Mouse (Mus musculus): ENCODE measurements around the gene Naa16. TPM values are rescaled to one million over a fixed set of nuclear protein-coding genes. Genes with fewer than 3 reads are reported as not detected.

The Naa16 gene
- polyA plus RNA-seq, 1 experiment = 1.7 TPM

- no peak for DNase-seq (ENCODE audit: low read depth, low spot score)
- 95% methylated on average over 9 of the region's 9 CpGs for WGBS
These were observed 108.6 kb downstream of the Naa16 start for GRCm38 (mm10) chr14:79281894-79282553.

- DNase-seq (ENCODE audit: low read depth, low spot score) = no peak
- 89% methylated on average over 9 of the region's 9 CpGs for WGBS
These were observed 110.1 kb downstream of the Naa16 start for GRCm38 (mm10) chr14:79280456-79280855.

- no peak for DNase-seq (ENCODE audit: low read depth, low spot score)
- WGBS = 81% methylated on average over 1 of the region's 1 CpGs
These were observed 111.1 kb downstream of the Naa16 start for GRCm38 (mm10) chr14:79279494-79279893.

GRCm38 (mm10) chr14:79278927-79279326 lies 111.7 kb downstream of the Naa16 start:
- DNase-seq (ENCODE audit: low read depth, low spot score) = no peak
- 90% methylated on average over 4 of the region's 4 CpGs for WGBS

- DNase-seq (ENCODE audit: low read depth, low spot score) = no peak
- whole genome bisulfite sequencing = 78% methylated on average over 7 of the region's 7 CpGs
These were observed 112.7 kb downstream of the Naa16 start for GRCm38 (mm10) chr14:79277922-79278321.

GRCm38 (mm10) chr14:79275870-79276395 lies 114.6 kb downstream of the Naa16 start:
- WGBS = 89% methylated on average over 8 of the region's 8 CpGs
- no peak for DNase-seq (ENCODE audit: low read depth, low spot score)

GRCm38 (mm10) chr14:79275441-79275840 lies 115.1 kb downstream of the Naa16 start:
- 56% methylated on average over 3 of the region's 3 CpGs for whole genome bisulfite sequencing
- DNase-seq (ENCODE audit: low read depth, low spot score) = no peak

Other genes starting within 250 kb of the Naa16 start
- not detected in 2 replicates for gene Zfp957, start 143.4 kb downstream of the Naa16 start, polyA plus RNA-seq (2012; rRNA removed)
- gene Rgcc, start 89.1 kb downstream of the Naa16 start, polyA plus RNA-seq (2012; rRNA removed) = 25.8 and 28.2 TPM in 2 replicates
- gene Mtrf1, start 7.0 kb upstream of the Naa16 start, polyA plus RNA-seq (2012; rRNA removed) = 1.6 and 1.7 TPM in 2 replicates
- gene Kbtbd7, start 35.7 kb upstream of the Naa16 start, polyA plus RNA-seq (2012; rRNA removed) = 1.4 and 2.5 TPM in 2 replicates
- 0.63 and 0.97 TPM in 2 replicates for gene Kbtbd6, start 61.1 kb upstream of the Naa16 start, polyA plus RNA-seq (2012; rRNA removed)
- 12.0 and 24.2 TPM in 2 replicates for gene Elf1, start 90.4 kb upstream of the Naa16 start, polyA plus RNA-seq (2012; rRNA removed)
- 2.4 and 3.5 TPM in 2 replicates for gene Wbp4, start 90.7 kb upstream of the Naa16 start, polyA plus RNA-seq (2012; rRNA removed)
- gene Sugt1, start 196.9 kb upstream of the Naa16 start, polyA plus RNA-seq (2012; rRNA removed) = 5.1 and 8.2 TPM in 2 replicates

Measured in large intestine, adult 2 months (tissue).